Mouse (Mus musculus) adrenal gland, adult (tissue): ENCODE measurements around the gene Rcvrn.
A peak's percentile ranks its signal among the peaks of the same experiment; 100 is the strongest.

Source experiments
- DNase-seq, 2 experiments: peaks; one replicate each; pipeline ENCODE4 v3.0.0; 2022 to 2023; ENCODE audit warnings: low spot score in 1 of 2; ENCODE audit not compliant: inconsistent age in 2 of 2

Rcvrn gene

DNA sequence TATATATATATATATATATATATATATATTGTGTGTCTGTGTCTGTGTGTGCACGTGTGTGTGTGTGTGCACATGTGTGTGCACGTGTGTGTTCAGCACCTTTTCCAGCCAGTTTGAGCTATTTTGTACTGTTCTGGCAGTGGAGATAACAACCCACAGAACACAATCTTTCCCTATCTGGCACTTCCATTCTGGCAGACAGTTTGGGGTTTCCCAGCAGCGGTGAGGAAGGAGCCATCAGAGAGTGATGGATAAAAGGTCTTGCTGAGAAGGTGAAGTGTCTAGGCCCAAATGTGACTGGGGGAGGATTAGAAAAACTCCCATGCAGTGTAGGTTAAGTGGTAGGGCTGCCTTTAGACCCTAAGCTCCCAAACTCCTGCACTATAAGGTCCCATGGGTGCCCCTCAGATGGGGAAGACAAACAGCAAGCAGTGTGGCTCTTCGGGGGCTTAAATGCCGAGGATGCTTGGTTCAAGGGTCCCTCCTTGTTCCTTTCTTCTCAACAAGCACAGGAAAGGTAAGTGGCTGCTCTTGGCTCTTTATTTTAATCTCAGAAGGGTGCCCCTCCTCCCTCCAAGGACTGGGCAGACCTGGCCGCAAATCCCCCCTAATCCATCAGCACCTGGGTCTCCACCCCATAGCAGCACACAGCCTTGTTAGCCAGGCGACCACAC is at the start of gene Rcvrn:
Gene Rcvrn (plus strand): TSS at position 624 of the 674 bp plus-strand sequence.
- DNase-seq: no peak

DNA sequence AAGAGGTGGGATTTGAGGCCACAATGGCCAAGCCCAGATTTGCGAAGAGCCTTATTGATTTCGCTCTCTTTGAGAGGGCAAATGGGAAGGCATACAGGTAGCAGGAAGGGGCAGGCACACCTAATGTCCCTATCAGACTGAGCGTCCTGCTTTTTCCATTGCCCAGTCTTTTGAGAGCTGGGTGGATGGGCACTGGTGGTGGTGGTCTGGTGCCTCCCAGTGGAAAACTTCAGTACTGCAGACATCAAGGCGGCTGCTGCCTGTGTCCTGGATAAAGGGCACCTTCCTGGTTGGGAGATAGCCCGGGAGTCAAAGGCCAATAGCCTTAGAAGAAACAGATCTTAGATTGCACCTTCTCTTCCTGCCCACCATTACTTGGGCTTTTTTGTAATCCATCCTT is 47.4 kb upstream of the Rcvrn start:
- peak; percentile 87 to 96 for DNase-seq

DNA sequence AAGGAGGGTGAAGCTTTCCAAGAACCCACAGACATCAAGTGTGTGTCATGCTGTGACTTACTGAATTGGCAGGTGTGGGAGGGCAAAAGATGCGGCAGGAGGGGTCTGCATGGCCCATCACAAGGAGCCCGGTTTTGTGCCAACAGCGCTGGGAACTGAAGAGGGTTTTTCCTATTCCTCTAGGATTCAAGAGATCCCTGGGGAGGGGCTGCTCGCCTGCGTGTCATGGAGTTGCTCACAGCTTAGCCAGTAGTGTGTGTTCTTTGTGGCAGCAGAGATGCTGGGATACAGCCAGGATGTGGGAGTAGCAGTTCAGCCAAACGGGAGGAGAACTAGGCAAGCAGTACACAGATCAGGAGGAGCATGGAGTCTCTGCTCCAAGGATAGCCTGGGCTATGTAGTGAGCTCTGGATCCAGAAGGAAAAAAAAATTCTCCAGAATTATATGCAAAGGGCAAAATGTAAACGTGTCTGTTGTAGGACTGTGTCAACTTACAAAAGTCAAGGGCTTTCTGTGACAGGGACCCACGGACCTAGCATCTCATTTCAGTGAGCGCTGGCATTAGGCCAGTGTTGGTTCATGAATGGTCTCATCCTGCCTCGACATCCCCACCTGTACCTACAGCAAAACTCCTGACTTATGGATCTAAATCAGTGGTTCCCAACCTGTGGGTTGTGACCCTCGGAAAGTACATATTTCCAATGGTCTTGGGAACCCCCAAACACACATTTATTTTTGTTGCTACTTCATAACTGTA is 46.3 kb upstream of the Rcvrn start:
- DNase-seq: no peak

DNA sequence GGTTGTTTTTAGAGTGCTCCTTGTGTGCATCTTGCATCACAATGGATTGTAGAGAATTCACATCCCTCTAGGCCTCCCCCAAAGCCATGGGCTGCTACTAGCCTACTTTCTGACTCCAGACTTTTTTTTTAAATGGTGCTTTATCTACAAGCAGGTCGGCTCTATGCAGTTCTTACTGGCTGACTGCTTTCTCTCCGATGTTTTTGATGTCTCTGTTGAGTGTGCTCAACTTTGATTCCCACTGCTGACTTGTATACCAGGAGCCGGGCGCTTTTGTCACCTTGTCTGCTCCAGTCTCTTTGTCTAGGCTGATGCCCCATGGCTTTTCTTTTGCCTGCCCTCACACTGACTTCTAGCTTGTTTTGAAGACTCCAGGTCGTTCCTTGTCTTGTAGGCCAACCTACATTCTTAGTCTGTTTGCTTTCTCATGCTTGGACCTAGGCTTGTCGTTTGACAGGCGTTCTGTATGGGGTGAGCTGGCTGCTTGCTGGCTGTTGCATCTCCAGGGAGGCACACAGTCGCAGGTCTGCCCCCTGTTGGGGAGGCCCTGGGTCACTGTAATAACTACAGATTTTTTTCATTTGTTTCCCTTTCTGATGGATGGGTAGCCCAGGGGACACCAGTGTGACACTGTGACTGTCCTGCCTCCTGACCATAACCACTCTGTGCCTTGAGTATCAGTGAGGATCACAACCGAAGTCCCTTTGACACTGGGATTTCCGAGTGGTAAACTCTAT is 45.0 kb upstream of the Rcvrn start:
- no peak for DNase-seq

DNA sequence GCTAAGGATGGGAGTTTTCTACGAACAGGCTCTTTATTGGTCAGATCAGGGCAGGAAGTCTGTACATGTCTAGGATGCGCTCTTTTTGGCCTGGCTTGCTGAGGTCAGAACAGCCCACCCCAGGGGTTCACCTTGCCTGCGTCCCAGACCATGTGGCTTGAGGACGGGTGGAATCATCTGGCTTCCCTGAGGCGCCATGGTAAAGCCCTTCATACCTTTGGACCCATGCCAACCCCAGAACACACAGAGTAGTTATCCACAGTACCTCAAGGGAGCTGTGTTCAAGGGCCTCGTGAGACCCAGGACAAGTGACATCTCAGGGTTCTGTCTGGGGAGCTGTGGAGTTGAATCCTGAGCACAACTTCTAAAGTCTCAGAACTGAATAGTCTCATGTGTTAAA is 43.4 kb upstream of the Rcvrn start:
- no peak for DNase-seq

DNA sequence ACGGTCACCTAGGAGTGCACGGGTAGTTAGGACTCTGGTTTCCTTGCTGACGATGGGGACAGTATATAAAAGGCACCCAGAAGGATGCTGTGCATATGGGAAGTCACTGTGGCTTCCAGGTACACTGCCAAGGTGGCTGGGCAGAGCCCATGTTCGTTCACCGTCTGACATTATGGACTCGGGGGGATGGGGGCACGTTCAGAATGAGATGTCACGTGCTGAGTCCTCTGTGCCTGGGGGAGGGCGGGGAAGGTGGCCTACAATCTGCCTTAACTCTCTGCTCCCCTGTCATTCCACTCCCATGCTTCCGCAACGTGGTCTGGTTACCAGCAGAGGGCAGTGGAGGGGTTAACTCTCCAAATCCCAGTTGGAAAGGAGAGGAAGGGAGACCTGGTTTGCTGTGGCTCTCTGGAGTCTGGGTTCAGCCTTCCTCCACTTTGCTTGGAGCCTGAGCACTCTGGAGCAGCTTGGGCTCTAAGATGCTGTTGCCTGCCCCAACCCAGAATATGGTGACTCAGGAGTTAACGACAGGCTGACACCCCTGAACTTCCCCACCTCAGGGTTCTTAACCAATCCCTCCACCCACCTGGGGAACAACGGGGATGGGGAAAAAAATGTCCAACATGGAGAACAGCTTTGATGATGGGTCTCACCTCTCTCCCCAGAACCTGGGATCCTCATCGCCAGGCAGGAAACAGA is 42.8 kb upstream of the Rcvrn start:
- peak in 1 of 2 experiments; percentile 60 for DNase-seq

DNA sequence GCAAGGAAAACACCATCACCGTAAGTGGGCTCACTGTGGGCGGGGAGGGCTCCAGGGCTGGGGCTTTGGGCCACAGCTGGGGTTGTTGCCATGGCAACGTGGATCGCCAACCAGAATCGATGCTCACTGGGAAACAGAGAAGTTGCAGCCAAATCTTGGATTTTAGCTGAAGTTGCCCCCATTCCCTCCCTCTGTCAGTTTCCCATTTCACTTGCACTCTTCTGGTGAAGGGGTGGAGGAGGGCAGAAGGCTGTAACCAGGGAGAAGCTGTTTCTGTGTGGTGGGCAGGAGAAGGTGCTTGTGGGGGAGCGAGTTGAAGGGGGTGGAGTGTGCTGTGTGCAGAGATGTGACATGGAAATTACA is 42.3 kb upstream of the Rcvrn start:
- no peak for DNase-seq

DNA sequence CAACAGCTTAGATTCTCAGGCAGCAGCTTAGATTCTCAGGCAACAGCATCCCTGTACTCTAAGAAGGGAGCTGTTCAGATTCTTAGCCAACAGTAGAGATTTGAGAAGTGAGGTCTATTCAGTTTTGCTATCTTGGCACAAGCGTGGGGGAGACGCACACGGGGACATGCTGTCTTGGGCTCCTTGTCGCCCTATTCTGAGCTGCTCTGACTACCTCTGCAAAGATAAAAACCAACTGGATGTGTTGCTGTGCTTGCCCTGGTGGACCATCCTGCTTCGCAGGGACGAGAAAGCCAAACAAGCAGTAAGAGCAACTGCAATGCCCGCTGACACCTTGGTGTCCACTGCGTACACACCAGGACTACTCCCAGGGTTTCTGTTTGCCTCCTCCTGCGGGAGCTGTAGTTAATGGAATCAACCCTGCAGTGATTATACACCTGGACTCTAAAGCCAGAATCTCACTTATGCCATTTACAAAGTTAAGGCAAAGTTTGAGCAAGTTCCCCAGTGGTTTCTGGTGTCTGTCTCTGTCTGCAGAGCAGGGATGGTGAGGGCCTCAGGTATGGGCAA is 41.5 kb upstream of the Rcvrn start:
- no peak for DNase-seq

DNA sequence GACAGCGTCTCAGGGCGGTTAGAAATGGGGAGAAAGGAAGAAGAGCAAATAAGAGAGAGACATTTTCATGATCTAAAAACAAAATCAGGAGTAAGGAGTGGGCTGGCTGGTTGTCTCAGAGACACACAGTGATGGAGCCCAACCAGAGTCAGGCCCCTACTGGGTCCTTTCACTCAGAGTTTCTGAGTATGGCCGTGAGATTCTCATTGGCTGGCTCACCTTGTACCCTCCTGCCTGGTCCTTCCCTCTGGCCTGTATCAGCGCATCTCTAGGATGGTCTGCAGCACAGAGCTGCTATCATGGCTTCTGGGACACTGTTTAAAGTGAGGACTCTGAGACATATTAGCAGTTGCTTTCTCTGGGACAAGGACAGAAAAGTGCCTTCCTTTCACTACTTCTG is 40.6 kb upstream of the Rcvrn start:
- no peak for DNase-seq

DNA sequence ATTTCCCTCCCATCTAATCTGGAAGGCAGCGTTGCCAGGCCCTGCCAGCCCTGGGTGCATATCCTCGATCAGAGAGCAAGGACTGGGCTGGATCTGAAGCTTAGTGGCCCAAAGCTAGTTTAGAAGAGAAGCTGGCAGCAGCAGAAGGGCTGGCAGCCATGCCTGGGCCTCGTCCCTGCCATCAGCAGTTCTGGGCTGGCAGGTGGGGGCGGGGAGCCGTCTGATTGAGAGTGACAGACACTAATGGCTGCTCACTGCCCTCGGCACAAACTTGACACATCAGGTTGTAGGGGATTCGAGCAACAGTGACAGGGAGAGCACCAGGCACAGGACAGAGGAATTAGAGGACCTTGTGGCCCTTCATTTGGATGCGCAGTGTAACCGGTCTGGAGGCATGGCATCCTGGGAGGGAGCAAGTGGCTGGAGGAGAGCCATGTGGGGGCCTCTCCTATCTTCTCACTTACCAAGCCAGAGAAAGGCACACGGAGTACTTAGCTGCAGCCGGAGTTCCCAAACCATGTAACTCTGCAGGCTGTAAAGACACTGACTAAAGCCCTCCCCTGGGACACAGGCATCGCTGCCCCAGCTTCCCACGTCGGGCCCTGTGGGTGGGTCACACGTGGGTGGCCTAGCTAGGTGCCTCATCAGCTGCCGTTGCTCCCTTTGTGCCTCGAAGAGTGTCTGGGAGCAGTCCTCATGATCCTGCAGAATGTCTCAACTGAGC is 39.7 kb upstream of the Rcvrn start:
- DNase-seq: no peak

DNA sequence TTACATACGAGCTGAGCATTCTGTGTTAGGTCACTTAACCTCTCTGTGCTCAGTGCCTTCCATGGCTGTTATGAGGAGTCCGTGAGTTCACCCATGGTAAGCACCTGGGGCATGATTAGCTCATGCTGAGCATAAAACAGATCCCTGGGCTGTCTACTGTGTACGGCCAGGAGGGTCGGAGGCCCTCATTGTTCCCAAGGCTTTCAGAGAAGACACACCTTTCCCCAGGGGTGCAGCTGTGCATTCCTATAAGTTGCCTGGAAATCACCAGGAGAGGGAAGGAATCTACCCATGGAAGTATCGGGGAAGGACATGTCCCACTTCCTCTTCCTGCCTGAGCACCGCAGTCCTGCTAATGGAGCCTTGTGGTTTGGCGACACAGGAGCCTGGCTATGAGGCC is 38.8 kb upstream of the Rcvrn start:
- no peak for DNase-seq

DNA sequence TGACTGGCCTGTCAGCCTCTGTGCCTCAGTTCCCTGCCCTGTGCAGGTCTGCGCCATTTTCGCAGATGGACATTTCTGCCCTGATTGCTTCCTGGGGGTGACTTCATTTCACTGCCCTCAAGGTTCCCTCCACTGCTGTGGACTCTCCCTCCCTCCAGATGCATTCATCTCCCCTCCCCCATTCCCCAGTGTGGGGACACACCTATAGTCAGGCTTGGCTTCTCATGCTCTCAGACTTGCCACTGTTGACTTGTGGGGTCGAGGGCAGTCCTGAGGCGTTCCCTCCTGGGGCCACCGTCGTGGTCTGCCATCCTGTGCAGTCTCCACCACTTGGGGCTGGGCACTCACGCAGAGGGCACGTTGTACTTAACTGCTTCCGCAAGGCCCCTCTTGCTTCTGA is 38.3 kb upstream of the Rcvrn start:
- no peak for DNase-seq

DNA sequence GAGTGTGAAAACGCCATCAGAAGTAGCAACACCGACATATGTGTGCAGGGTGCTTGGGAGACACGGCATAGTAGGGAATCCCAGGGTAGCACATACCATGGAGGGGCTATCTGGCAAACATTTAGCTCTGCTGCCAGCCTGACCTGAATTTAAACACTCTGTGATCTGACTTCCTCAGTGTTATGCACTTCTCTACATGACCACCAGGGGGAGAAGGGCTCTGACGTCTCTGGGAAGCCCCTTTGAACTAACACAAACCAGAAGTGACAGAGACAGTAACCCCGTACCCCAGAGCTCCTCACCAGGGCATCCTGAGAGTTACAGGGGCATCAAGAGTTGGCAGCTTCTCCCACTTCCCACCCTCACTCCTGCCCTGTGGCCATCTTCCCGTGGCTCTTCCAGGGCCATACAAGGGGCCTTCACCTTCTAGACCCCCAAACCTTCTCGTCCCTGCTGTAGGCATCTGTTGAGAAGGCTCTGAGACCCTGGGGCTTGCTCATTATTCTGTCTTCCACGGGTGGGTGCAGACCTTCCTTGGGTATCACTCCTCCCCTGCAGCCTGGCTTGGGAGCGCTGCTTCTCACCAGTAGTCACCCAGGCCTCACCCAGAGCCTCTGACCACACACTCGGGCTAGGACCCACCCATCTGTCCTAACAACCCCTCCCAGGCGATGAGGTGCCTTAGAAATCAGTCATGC is 37.3 kb upstream of the Rcvrn start:
- DNase-seq: peak in 1 of 2 experiments; percentile 78

DNA sequence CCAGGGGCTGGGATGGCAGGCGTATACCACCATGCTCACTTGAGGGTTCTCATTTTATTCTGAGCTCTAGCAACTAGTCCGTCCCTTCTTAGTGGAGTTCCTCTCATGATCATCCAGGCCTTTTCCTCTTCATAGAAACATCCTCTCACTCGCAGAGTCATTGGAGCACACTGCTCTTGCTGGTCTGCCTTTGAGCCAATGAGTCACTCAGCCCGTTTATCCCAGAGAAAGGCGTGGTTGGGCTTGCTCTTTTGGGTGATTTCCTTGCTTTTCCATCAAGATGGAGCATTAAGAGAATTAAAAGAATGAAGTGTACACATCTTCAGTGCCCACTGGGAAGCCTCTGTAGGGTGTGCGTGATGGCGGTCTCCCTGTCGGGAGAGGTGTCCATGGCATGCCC is 33.7 kb upstream of the Rcvrn start:
- no peak for DNase-seq

DNA sequence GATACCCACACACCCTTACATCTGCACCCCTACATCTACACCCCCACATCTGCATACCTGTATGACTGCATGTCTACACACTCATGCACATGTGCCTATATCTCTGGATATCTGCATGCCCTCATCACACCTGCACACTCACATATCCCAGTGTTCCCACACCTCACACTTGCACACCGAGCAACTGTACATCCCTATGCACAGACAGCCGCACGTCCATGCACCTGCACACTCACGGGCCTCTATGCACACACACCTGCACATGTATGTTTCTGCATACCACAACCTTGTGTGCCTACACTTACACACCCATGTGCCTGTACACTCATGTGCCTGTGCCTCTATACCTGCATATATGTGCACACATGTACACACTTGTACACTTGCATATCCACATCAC is 31.7 kb upstream of the Rcvrn start:
- DNase-seq: no peak

DNA sequence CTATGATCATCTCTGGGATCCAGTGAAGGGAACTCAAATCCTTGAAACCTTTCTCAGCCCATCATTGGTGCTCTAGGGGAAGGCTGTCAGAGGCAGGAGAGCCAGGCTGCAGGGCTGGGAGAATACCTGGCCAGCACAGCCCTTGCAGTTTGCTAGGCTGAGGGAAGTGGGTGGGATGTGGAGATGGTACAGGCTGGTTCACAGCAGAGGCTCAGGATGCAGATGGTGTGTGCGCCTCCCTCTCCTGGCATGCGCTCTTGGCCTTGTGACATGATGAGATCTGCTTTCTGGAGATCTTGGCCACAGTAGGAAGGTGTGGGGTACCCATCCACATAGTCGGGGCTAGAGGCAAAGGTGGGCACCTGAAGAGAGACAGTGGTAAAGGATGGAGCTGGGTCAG is 30.9 kb upstream of the Rcvrn start:
- DNase-seq: no peak

DNA sequence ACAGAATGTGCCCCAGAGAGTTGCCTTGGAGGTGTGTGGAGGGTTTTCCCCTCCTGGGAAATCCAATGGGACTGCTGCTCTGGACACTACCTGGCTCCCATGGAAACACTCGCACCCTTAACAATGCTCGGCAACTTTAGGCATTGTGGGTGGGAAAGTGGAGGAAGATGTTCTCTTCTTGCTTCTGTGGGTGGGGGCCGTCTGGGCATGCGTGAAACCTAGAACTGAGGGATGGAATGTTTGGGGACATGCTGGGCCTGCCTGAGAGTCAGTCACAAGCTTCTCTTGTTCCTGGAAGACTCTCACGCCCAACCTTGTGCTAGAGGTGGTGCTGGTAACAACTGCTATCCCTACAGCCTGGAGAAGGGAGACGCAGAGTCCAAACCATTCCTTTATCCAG is 30.2 kb upstream of the Rcvrn start:
- DNase-seq: no peak

DNA sequence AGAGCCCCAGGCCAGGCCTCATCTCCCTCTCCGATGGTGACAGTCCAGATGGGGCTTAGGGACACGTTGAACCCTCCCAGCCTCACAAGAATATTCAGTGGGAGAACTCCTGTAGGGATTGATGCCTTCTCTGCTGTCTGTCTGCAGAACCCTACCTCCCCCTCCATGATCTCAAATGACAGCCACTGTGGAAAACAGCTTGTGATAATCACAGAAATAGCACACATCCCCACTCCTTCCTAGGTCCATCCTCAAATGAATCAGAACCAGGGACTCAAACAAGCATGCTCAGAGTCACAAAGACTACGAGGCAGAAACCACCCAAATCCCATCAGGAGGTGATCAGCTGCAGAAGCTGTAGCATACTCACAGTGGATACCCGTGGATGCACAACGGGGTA is 29.0 kb upstream of the Rcvrn start:
- no peak for DNase-seq

DNA sequence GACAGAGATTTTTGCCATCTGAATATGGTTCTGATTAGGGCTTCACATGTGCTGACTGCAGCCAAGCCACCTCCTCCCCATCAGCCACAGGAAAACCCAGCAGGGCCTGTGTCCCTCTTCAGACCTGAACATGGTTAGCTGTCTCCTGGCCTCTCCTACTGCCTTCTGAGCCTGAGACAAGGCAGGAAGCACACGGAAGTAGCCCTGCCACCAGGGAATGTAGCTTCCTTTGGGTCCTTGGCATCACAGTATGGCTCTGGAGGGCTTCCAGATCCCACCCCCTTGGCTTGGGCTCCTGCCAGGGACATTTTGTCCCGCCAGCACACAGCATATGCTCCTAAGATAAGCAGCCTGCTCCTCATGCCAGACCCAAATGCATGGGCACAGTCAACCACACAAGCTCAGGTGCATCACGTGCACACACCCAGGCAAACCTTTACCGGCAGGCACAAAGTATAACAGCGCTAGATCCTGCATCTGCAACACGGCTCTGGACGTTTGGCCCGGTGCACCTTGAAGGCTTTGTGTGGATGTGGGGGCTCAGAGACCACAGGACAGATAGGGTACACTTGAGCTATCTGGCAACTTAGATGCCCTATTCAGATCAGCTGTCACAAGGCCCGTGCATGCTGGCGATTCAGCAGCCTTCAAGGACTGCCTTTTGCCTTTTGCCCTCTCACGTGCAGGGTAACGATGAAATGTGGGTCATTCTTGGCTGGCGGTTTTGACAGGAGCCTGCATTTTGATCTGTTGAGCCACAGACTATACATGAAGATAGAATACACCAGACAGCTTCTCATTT is 27.4 kb upstream of the Rcvrn start:
- DNase-seq: peak; percentile 88 to 92
